Mouse (Mus musculus): ENCODE data around the gene Gm6169. TPM values are rescaled to one million over a fixed set of nuclear protein-coding genes. Genes with fewer than 3 reads are reported as not detected.
A peak's percentile ranks its signal among the peaks of the same experiment; 100 is the strongest.
"Not testable (repeated sequence)": the region's sequence is repeated elsewhere in the genome, so short reads cannot be mapped to it uniquely, and the experiment has no call there.

Gene Gm6169
- polyA plus RNA-seq, 1 experiment, result 7.7 TPM

GRCm38 (mm10) chr13:97068151-97068550, 30.9 kb downstream of the Gm6169 start:
- DNase-seq (ENCODE audit: low read depth), result no peak

GRCm38 (mm10) chr13:97067691-97068090, 31.3 kb downstream of the Gm6169 start:
- no peak for DNase-seq (ENCODE audit: low read depth)

- DNase-seq (ENCODE audit: low read depth), result no peak
Measured at GRCm38 (mm10) chr13:97066649-97067550, 32.1 kb downstream of the Gm6169 start, which contains the start of gene Fam169a. Gene Fam169a (plus strand): TSS chr13:97067286.

- not testable (repeated sequence) for DNase-seq (ENCODE audit: low read depth)
Measured at GRCm38 (mm10) chr13:97064844-97065621, 34.0 kb downstream of the Gm6169 start.

- no peak for DNase-seq (ENCODE audit: low read depth)
Measured at GRCm38 (mm10) chr13:97064413-97064812, 34.6 kb downstream of the Gm6169 start.

- DNase-seq (ENCODE audit: low read depth), result no peak
Measured at GRCm38 (mm10) chr13:97063431-97063830, 35.6 kb downstream of the Gm6169 start.

GRCm38 (mm10) chr13:97062151-97062550, 36.9 kb downstream of the Gm6169 start:
- no peak for DNase-seq (ENCODE audit: low read depth)

- DNase-seq (ENCODE audit: low read depth), result no peak
Measured at GRCm38 (mm10) chr13:97060331-97060730, 38.7 kb downstream of the Gm6169 start.

- no peak for DNase-seq (ENCODE audit: low read depth)
Measured at GRCm38 (mm10) chr13:97059746-97060145, 39.3 kb downstream of the Gm6169 start.

- DNase-seq (ENCODE audit: low read depth), result no peak
Measured at GRCm38 (mm10) chr13:97057817-97058216, 41.2 kb downstream of the Gm6169 start.

GRCm38 (mm10) chr13:97053844-97054243, 45.2 kb downstream of the Gm6169 start:
- DNase-seq (ENCODE audit: low read depth), result peak; percentile 50

GRCm38 (mm10) chr13:97052667-97053066, 46.4 kb downstream of the Gm6169 start:
- DNase-seq (ENCODE audit: low read depth), result no peak

GRCm38 (mm10) chr13:97051158-97051557, 47.9 kb downstream of the Gm6169 start:
- no peak for DNase-seq (ENCODE audit: low read depth)

Other genes starting within 250 kb of the Gm6169 start
- gene Gcnt4, start 174.5 kb downstream of the Gm6169 start, polyA plus RNA-seq (2012; rRNA removed), result 25.9 and 34.6 TPM in 2 replicates
- gene 1700029F12Rik, start 64.9 kb downstream of the Gm6169 start, polyA plus RNA-seq (2012; rRNA removed), result 7.4 and 15.2 TPM in 2 replicates
- 3.2 and 3.3 TPM in 2 replicates for gene Fam169a, start 32.0 kb downstream of the Gm6169 start, polyA plus RNA-seq (2012; rRNA removed)
- gene Gfm2, start 38.7 kb upstream of the Gm6169 start, polyA plus RNA-seq (2012; rRNA removed), result 20.7 and 23.6 TPM in 2 replicates
- gene Nsa2, start 38.7 kb upstream of the Gm6169 start, polyA plus RNA-seq (2012; rRNA removed), result 28.6 and 35.6 TPM in 2 replicates
- 200 and 256 TPM in 2 replicates for gene Hexb, start 99.1 kb upstream of the Gm6169 start, polyA plus RNA-seq (2012; rRNA removed)
- gene Enc1, start 141.9 kb upstream of the Gm6169 start, polyA plus RNA-seq (2012; rRNA removed), result 12.9 and 13.8 TPM in 2 replicates

All from gonadal fat pad, adult 2 months (tissue).